Mouse (Mus musculus) testis, adult 2 months (tissue): ENCODE results near the gene Rcc1l. TPM values are rescaled to one million over a fixed set of nuclear protein-coding genes. Genes with fewer than 3 reads are reported as not detected.

Source experiments
- H3K27ac ChIP-seq: fragments of 200-500 bp; 2 replicates; pipeline ENCODE4 v1.5.1; 2012; ENCODE audit warnings: low read depth, low read length; ENCODE audit not compliant: control insufficient read depth, insufficient read depth
- H3K27me3 ChIP-seq: fragments of 200-500 bp; 2 replicates; pipeline ENCODE4 v1.6.1; 2012; ENCODE audit warnings: mild to moderate bottlenecking, low read length, moderate library complexity; ENCODE audit not compliant: control insufficient read depth, insufficient read depth
- H3K36me3 ChIP-seq: fragments of 200-500 bp; 2 replicates; pipeline ENCODE4 v1.6.1; 2012; ENCODE audit warnings: mild to moderate bottlenecking, low read length; ENCODE audit not compliant: control insufficient read depth, insufficient read depth
- H3K4me1 ChIP-seq: fragments of 200-500 bp; 2 replicates; pipeline ENCODE4 v1.6.1; 2012; ENCODE audit warnings: low read length; ENCODE audit not compliant: control insufficient read depth, insufficient read depth
- H3K4me3 ChIP-seq: fragments of 200-500 bp; 2 replicates; pipeline ENCODE4 v1.5.1; 2012; ENCODE audit warnings: low read depth, mild to moderate bottlenecking, low read length, moderate library complexity, mixed read lengths; ENCODE audit not compliant: control insufficient read depth
- CTCF ChIP-seq: fragments of 200-500 bp; IDR thresholded peaks from 2 replicates; pipeline ENCODE4 v1.5.1; 2012; ENCODE audit warnings: low read depth, mild to moderate bottlenecking, inconsistent platforms, low read length, moderate library complexity; ENCODE audit not compliant: control insufficient read depth, insufficient read depth, insufficient replicate concordance
- POLR2A ChIP-seq: fragments of 200-500 bp; IDR thresholded peaks from 2 replicates; pipeline ENCODE4 v1.6.1; 2012; ENCODE audit warnings: low read depth, mild to moderate bottlenecking, inconsistent platforms, low read length, moderate library complexity; ENCODE audit not compliant: control insufficient read depth
- polyA plus RNA-seq: library from polyadenylated mRNA; depleted of rRNA; stranded (reverse); fragments of >200 nt; gene quantifications from 2 replicates; pipeline ENCODE4 v1.2.3, GENCODE M21; 2012

The Rcc1l gene
- polyA plus RNA-seq, 1 experiment, result 10.3 TPM

- Histone ChIP-seq H3K36me3 (no peaks in the 10 kb centered on the region), H3K27me3 (no peaks in the 10 kb centered on the region), H3K4me1 (peaks cover 9% of the 10 kb centered on the region), H3K27ac (peak within 1 kb of the TSS; percentile 79), H3K4me3 (peak within 1 kb of the TSS; percentile 79)
- TF ChIP-seq POLR2A (peak; percentile 84), CTCF (no peak)
Observed at GRCm38 (mm10) chr5:134183880-134184808, 7.6 kb upstream of the Rcc1l start, which contains the start of gene Gtf2ird2. Gtf2ird2 (plus strand) TSS chr5:134184019.

GRCm38 (mm10) chr5:134183162-134183561 is 6.6 kb upstream of the Rcc1l start:
- no peaks in the 10 kb centered on the region for H3K27me3 ChIP-seq
- H3K4me1 ChIP-seq, result peaks cover 9% of the 10 kb centered on the region
- peak overlapping the region; percentile 79 for H3K27ac ChIP-seq
- no peaks in the 10 kb centered on the region for H3K36me3 ChIP-seq
- TF ChIP-seq CTCF (no peak), POLR2A (no peak)
- H3K4me3 ChIP-seq, result peak overlapping the region; percentile 79

GRCm38 (mm10) chr5:134182735-134183134 is 6.2 kb upstream of the Rcc1l start:
- H3K4me1 ChIP-seq, result peaks cover 9% of the 10 kb centered on the region
- no peak overlapping the region for H3K4me3 ChIP-seq
- H3K36me3 ChIP-seq, result no peaks in the 10 kb centered on the region
- TF ChIP-seq CTCF (no peak), POLR2A (no peak)
- H3K27ac ChIP-seq, result peak overlapping the region; percentile 62; the same call in 1 of the 2 replicates
- H3K27me3 ChIP-seq, result no peaks in the 10 kb centered on the region

GRCm38 (mm10) chr5:134182172-134182571 is 5.6 kb upstream of the Rcc1l start:
- no peak for TF ChIP-seq CTCF
- TF ChIP-seq POLR2A, result no peak
- no peaks in the 10 kb centered on the region for H3K36me3 ChIP-seq
- no peaks in the 10 kb centered on the region for H3K27me3 ChIP-seq
- H3K4me1 ChIP-seq, result peaks cover 9% of the 10 kb centered on the region
- H3K4me3 ChIP-seq, result no peak overlapping the region
- H3K27ac ChIP-seq, result no peak overlapping the region; the same call in 1 of the 2 replicates

- Histone ChIP-seq H3K27ac (no peak overlapping the region), H3K27me3 (no peaks in the 10 kb centered on the region)
- peak; percentile 24; the same call in 1 of the 2 replicates for TF ChIP-seq CTCF
- TF ChIP-seq POLR2A, result no peak
Observed at GRCm38 (mm10) chr5:134179871-134180270, 3.3 kb upstream of the Rcc1l start.

GRCm38 (mm10) chr5:134178536-134178935 is 2.0 kb upstream of the Rcc1l start:
- no peak overlapping the region for H3K27ac ChIP-seq
- H3K4me1 ChIP-seq, result peaks cover 12% of the 10 kb centered on the region
- TF ChIP-seq POLR2A, result no peak
- no peak for TF ChIP-seq CTCF
- H3K27me3 ChIP-seq, result no peaks in the 10 kb centered on the region
- no peak overlapping the region for H3K4me3 ChIP-seq
- H3K36me3 ChIP-seq, result no peaks in the 10 kb centered on the region

More at GRCm38 (mm10) chr5:134179871-134180270, 3.3 kb upstream of the Rcc1l start:
- Histone ChIP-seq H3K4me1 (peaks cover 14% of the 10 kb centered on the region), H3K4me3 (no peak overlapping the region), H3K36me3 (no peaks in the 10 kb centered on the region)

GRCm38 (mm10) chr5:134175696-134176095 is 878 bp downstream of the Rcc1l start:
- no peaks in the 10 kb centered on the region for H3K36me3 ChIP-seq
- TF ChIP-seq CTCF (no peak), POLR2A (no peak)
- H3K4me1 ChIP-seq, result peaks cover 6% of the 10 kb centered on the region

GRCm38 (mm10) chr5:134173206-134173605 is 3.4 kb downstream of the Rcc1l start:
- Histone ChIP-seq H3K27me3 (no peaks in the 10 kb centered on the region), H3K27ac (no peak overlapping the region), H3K36me3 (no peaks in the 10 kb centered on the region), H3K4me1 (peaks cover 6% of the 10 kb centered on the region), H3K4me3 (no peak overlapping the region)
- TF ChIP-seq POLR2A (no peak), CTCF (peak; percentile 61; the same call in 1 of the 2 replicates)

More at GRCm38 (mm10) chr5:134175696-134176095, 878 bp downstream of the Rcc1l start:
- Histone ChIP-seq H3K4me3 (peak overlapping the region; percentile 80), H3K27ac (peak overlapping the region; percentile 3), H3K27me3 (no peaks in the 10 kb centered on the region)
